Mouse (Mus musculus) neural tube, embryonic 14.5 days (tissue): ENCODE results near the gene Gm20715. TPM values are rescaled to one million over a fixed set of nuclear protein-coding genes. Genes with fewer than 3 reads are reported as not detected.
"Not testable (repeated sequence)": the region's sequence is repeated elsewhere in the genome, so short reads cannot be mapped to it uniquely, and the experiment has no call there.

ENCODE experiments used
- ATAC-seq: fragments of 200-750 bp; cut with Nextera tagmentation; 2 replicates; pipeline ENCODE4 v1.8.0; 2017; ENCODE audit warnings: low read depth, mild to moderate bottlenecking, moderate TSS enrichment, moderate library complexity
- H3K27ac ChIP-seq: fragments of 300-500 bp; sonication (generic); 2 replicates; pipeline ENCODE4 v1.5.1; 2014; ENCODE audit warnings: low read depth, mild to moderate bottlenecking, control low read depth, low read length, moderate library complexity, mixed read lengths
- H3K27me3 ChIP-seq: fragments of 300-500 bp; sonication (generic); 2 replicates; pipeline ENCODE4 v1.6.1; 2014; ENCODE audit warnings: low read length; ENCODE audit not compliant: control insufficient read depth, insufficient read depth
- H3K36me3 ChIP-seq: fragments of 300-500 bp; sonication (generic); 2 replicates; pipeline ENCODE4 v1.6.1; 2014; ENCODE audit warnings: low read length, mixed read lengths; ENCODE audit not compliant: control insufficient read depth, insufficient read depth
- H3K4me1 ChIP-seq: fragments of 300-500 bp; sonication (generic); 2 replicates; pipeline ENCODE4 v1.6.1; 2014; ENCODE audit warnings: low read length; ENCODE audit not compliant: control insufficient read depth, insufficient read depth
- H3K4me2 ChIP-seq: fragments of 300-500 bp; sonication (generic); 2 replicates; pipeline ENCODE4 v1.6.1; 2014; ENCODE audit warnings: mild to moderate bottlenecking, low read depth, low read length, control low read depth
- H3K4me3 ChIP-seq: fragments of 300-500 bp; sonication (generic); 2 replicates; pipeline ENCODE4 v1.5.1; 2014; ENCODE audit warnings: low read depth, low read length, control low read depth, mixed read lengths
- H3K9ac ChIP-seq: fragments of 300-500 bp; sonication (generic); replicated peaks from 2 replicates; pipeline ENCODE4 v1.6.1; 2014; ENCODE audit warnings: low read depth, mild to moderate bottlenecking, control low read depth, low read length, mixed read lengths
- H3K9me3 ChIP-seq: fragments of 300-500 bp; sonication (generic); 2 replicates; pipeline ENCODE4 v1.6.1; 2016; ENCODE audit warnings: low read length; ENCODE audit not compliant: control insufficient read depth
- WGBS: fragments of 180-500 bp; shearing (Covaris S2); extraction: QIAGEN DNeasy Blood & Tissue Kit; methylation state at CpG from one replicate; pipeline ENCODE4 v1.1.7; 2014; 5-methylcytosine and 5-hydroxymethylcytosine counted together
- polyA plus RNA-seq: library from polyadenylated mRNA; unstranded; fragments of >200 nt; fragmentation: Nextera tagmentation; extraction: Ambion mirVana; gene quantifications from 2 replicates; pipeline ENCODE4 v1.2.1, GENCODE M21; 2014

Gm20715 gene
- polyA plus RNA-seq, 1 experiment from 2014 or later: not detected

DNA sequence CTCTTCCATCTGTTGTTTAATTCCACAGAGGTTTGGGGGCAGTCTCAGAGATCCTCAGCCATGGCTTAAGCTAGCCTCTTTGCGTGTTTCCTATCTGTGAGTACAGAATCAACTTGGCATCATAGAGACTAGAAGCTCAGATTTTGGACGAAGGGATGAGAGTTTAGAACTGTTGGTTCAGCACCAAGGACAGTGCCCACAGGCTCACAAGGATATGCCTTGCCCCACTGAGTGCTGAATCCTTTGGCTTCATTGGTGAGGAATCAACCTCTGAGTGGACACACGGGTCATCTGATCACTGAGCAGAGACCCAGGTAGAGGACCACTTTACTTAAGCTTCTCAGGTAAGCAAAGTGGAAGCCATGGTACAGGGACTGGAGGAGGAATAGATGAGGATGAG is 46.3 kb downstream of the Gm20715 start:
- H3K9me3 ChIP-seq: no peaks in the 10 kb centered on the region
- WGBS: 46% methylated on average over 3 of the region's 3 CpGs
- H3K4me3 ChIP-seq: no peak overlapping the region
- no peak overlapping the region for H3K9ac ChIP-seq
- no peaks in the 10 kb centered on the region for H3K36me3 ChIP-seq
- H3K4me1 ChIP-seq: no peaks in the 10 kb centered on the region
- no peak overlapping the region for H3K27ac ChIP-seq
- no peak for ATAC-seq
- no peak overlapping the region for H3K4me2 ChIP-seq
- no peaks in the 10 kb centered on the region for H3K27me3 ChIP-seq

DNA sequence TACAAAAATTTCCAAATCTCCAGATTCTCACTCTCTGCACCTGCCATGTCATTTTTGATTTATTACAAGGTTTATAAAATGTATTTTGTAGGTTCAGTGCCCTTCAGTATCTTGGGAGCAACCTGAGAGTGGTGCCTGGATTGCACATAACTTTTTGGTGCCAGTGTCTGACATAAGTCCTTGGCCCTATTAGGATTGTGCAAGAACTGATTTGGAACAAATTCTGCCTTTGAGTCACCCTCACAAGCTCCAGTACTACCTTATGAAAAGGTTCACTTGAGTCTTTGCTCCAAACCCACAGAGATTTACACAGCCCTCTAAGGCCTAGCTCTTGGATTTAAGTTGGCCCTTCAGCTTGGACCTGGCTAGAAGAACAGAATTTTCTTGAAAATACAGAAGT is 56.9 kb downstream of the Gm20715 start, which contains the start of gene Olfr1346:
Gene Olfr1346 (plus strand): TSS at position 151 of the 400 bp plus-strand sequence.
- no peak for ATAC-seq

DNA sequence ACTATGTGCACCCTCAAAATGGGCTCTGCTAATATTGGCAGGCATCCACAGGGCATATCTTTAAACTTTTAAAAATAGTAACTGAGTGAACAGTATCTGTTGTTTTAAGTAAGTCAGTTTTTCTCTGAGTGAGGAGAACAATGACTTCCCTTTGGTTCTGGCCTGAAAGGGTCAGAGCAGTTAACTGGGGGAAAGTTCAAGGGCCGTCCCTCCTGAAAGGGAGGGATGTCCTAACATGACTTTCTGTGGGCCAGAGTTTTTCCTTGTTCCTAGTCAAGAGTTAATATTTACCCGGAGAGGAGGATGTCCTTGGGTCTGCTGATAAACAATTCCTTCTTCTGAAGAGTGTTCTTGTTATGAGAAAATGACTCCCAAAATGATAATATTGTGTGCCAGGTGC is 67.6 kb downstream of the Gm20715 start:
- 75% methylated on average over 2 of the region's 2 CpGs for WGBS
- H3K4me2 ChIP-seq: not testable (repeated sequence)

More for the DNA sequence above, 56.9 kb downstream of the Gm20715 start, which contains the start of gene Olfr1346:
- H3K27ac ChIP-seq: no peak within 1 kb of the TSS
- no peaks in the 10 kb centered on the region for H3K36me3 ChIP-seq
- no peaks in the 10 kb centered on the region for H3K9me3 ChIP-seq
- H3K4me1 ChIP-seq: no peaks in the 10 kb centered on the region
- H3K9ac ChIP-seq: no peak within 1 kb of the TSS
- H3K27me3 ChIP-seq: no peaks in the 10 kb centered on the region
- H3K4me3 ChIP-seq: no peak within 1 kb of the TSS
- H3K4me2 ChIP-seq: no peak within 1 kb of the TSS

DNA sequence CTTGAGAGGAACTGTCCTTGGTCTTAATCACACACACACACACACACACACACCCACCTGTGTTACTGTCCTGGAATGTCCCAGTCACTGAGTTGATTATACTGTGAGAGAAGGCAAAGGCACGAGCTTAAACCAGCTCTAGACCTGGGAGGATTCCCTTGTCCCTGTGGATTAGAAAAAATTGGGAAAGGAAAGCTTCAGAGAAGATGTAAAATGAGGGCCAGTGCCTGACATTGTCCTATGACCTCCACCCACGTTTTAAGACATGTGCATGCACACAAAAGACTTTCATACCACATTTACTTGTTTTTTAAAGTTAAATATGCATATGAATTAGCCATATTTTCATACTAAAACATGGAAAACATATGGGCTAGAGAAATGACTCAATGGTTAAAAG is 76.8 kb downstream of the Gm20715 start, which contains the start of gene Olfr5:
Gene Olfr5 (minus strand): TSS at position 101 of the 400 bp plus-strand sequence.
- WGBS: 39% methylated on average over 2 of the region's 2 CpGs
- H3K36me3 ChIP-seq: no peaks in the 10 kb centered on the region
- no peak within 1 kb of the TSS for H3K9ac ChIP-seq
- no peak within 1 kb of the TSS for H3K4me2 ChIP-seq
- H3K27me3 ChIP-seq: no peaks in the 10 kb centered on the region
- ATAC-seq: no peak
- H3K4me3 ChIP-seq: no peak within 1 kb of the TSS
- no peaks in the 10 kb centered on the region for H3K4me1 ChIP-seq
- no peak within 1 kb of the TSS for H3K27ac ChIP-seq
- no peaks in the 10 kb centered on the region for H3K9me3 ChIP-seq

More for the DNA sequence above, 67.6 kb downstream of the Gm20715 start:
- not testable (repeated sequence) for H3K4me1 ChIP-seq, H3K9ac ChIP-seq, H3K36me3 ChIP-seq, H3K9me3 ChIP-seq, H3K4me3 ChIP-seq, H3K27ac ChIP-seq, H3K27me3 ChIP-seq, ATAC-seq

Other genes with a start within 250 kb of the Gm20715 start
- 78.5 and 79.4 TPM in 2 replicates for gene Zfp444, start 238.1 kb upstream of the Gm20715 start, polyA plus RNA-seq
- gene Galp, start 213.2 kb upstream of the Gm20715 start, polyA plus RNA-seq: not detected in 2 replicates
- gene Zscan5b, start 188.0 kb upstream of the Gm20715 start, polyA plus RNA-seq: not detected in 2 replicates
- gene Epp13, start 157.6 kb upstream of the Gm20715 start, polyA plus RNA-seq: not detected in 2 replicates
- gene Zfp667, start 123.7 kb upstream of the Gm20715 start, polyA plus RNA-seq: 18.1 and 19.8 TPM in 2 replicates
- gene Zfp583, start 79.0 kb upstream of the Gm20715 start, polyA plus RNA-seq: 15.6 and 17.0 TPM in 2 replicates
- gene Gm3854, start 66.5 kb upstream of the Gm20715 start, polyA plus RNA-seq: 7.8 and 9.4 TPM in 2 replicates
- 5.0 and 6.1 TPM in 2 replicates for gene Zfp78, start 47.0 kb upstream of the Gm20715 start, polyA plus RNA-seq
- gene Zfp28, start 27.0 kb upstream of the Gm20715 start, polyA plus RNA-seq: 17.8 and 19.7 TPM in 2 replicates
- gene Smim17, start 11.6 kb upstream of the Gm20715 start, polyA plus RNA-seq: 6.7 and 9.4 TPM in 2 replicates
- gene Olfr1344, start 28.4 kb downstream of the Gm20715 start, polyA plus RNA-seq: 0.46 and 0.71 TPM in 2 replicates
- gene Olfr1336, start 45.9 kb downstream of the Gm20715 start, polyA plus RNA-seq: 0.03 TPM in 1 of 2 replicates, not detected in the other
- gene Olfr1346, start 56.8 kb downstream of the Gm20715 start, polyA plus RNA-seq: not detected in 2 replicates
- gene Olfr5, start 76.7 kb downstream of the Gm20715 start, polyA plus RNA-seq: not detected in 2 replicates
- not detected in 2 replicates for gene Olfr1347, start 89.5 kb downstream of the Gm20715 start, polyA plus RNA-seq
- gene Olfr1348, start 98.5 kb downstream of the Gm20715 start, polyA plus RNA-seq: not detected in 2 replicates
- gene Olfr1349, start 112.7 kb downstream of the Gm20715 start, polyA plus RNA-seq: not detected in 2 replicates
- gene Olfr1350, start 154.6 kb downstream of the Gm20715 start, polyA plus RNA-seq: not detected in 2 replicates